Mouse (Mus musculus) heart, postnatal 0 days (tissue): ENCODE data around the gene Sash1.

ENCODE experiments used
- CTCF ChIP-seq: IDR thresholded peaks from 2 replicates; pipeline ENCODE4 v1.5.1; 2016; ENCODE audit warnings: antibody characterized with exemption, control low read depth, low read depth
- EP300 ChIP-seq: IDR thresholded peaks from 2 replicates; pipeline ENCODE4 v1.6.1; 2016; ENCODE audit warnings: antibody characterized with exemption, low read depth

DNA sequence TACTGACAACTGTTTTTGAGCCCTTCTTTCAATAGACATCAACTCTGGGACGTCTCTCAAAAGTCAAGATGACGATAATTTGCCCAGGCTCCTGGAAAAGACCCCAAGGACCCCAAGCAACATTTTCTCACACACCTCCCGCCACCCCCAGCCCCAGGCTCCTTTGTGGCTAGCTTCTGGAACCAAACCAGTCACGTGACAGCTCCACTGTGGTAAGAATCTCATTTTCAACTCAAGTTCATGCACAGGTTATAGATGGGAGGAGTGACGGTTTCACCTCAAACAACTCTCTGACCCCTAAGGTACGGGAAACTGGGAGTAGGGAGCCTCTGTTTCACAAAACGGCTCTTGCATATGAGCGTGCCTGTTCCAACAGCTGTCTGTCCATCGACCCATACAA is 25.2 kb downstream of the Sash1 start:
- TF ChIP-seq CTCF (no peak), EP300 (no peak)
